Mouse (Mus musculus): ENCODE measurements around the gene Sox9. TPM values are rescaled to one million over a fixed set of nuclear protein-coding genes. Genes with fewer than 3 reads are reported as not detected.

Sox9 gene
- 0.96 and 1.3 TPM in 2 replicates for polyA plus RNA-seq (2012; rRNA removed)

- WGBS, result 1% methylated on average over 15 of the region's 15 CpGs
- peaks cover 8% of the 10 kb centered on the region for H3K4me1 ChIP-seq (ENCODE audit: control insufficient read depth, insufficient read depth, low read length)
- TF ChIP-seq CTCF (IDR thresholded peaks at IDR 0.05; ENCODE audit: insufficient read depth, low read length) (no peak), POLR2A (IDR thresholded peaks at IDR 0.05; ENCODE audit: borderline replicate concordance, extremely low read depth, low read depth, low read length) (peak; percentile 19; the same call in 1 of the 2 replicates)
These were observed at the start of gene Sox9 for GRCm38 (mm10) chr11:112781994-112782356. Gene Sox9 (plus strand): TSS chr11:112782224.

GRCm38 (mm10) chr11:112732401-112732800 is 49.6 kb upstream of the Sox9 start:
- no peaks in the 10 kb centered on the region for H3K4me1 ChIP-seq (ENCODE audit: control insufficient read depth, insufficient read depth, low read length)
- no peak for TF ChIP-seq CTCF (IDR thresholded peaks at IDR 0.05; ENCODE audit: insufficient read depth, low read length)
- no peak for TF ChIP-seq POLR2A (IDR thresholded peaks at IDR 0.05; ENCODE audit: borderline replicate concordance, extremely low read depth, low read depth, low read length)
- H3K4me3 ChIP-seq (replicated peaks; ENCODE audit: extremely low read depth, low read depth, low read length), result no peak overlapping the region
- 41% methylated on average over 7 of the region's 7 CpGs for WGBS
- no peak for DNase-seq

More at GRCm38 (mm10) chr11:112781994-112782356, at the start of gene Sox9:
- peak; percentile 31 for DNase-seq
- H3K4me3 ChIP-seq (replicated peaks; ENCODE audit: extremely low read depth, low read depth, low read length), result peak within 1 kb of the TSS; percentile 48

DNA sequence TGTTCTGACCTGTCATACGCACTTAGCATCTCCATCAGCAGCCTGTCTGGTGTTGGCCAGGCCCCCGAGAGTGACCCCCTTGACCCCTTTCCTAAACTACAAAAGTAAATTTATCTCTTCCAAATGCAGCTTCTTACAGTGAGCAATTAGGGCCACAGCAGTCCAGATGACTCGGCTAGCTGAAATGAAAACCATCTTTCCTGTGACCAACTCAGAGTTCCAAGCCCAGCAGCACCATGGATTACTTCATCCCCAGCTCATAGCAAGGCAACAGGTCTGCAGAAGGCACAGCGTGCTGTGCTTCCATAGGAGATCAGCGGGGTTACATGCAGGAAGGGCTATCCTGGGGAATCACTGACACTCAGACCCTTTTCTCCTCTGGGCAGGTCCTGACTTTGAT is 45.0 kb upstream of the Sox9 start:
- no peak for DNase-seq
- H3K4me1 ChIP-seq (ENCODE audit: control insufficient read depth, insufficient read depth, low read length), result no peaks in the 10 kb centered on the region
- WGBS, result 57% methylated on average over 5 of the region's 5 CpGs
- no peak overlapping the region for H3K4me3 ChIP-seq (replicated peaks; ENCODE audit: extremely low read depth, low read depth, low read length)
- TF ChIP-seq CTCF (IDR thresholded peaks at IDR 0.05; ENCODE audit: insufficient read depth, low read length) (no peak), POLR2A (IDR thresholded peaks at IDR 0.05; ENCODE audit: borderline replicate concordance, extremely low read depth, low read depth, low read length) (no peak)

DNA sequence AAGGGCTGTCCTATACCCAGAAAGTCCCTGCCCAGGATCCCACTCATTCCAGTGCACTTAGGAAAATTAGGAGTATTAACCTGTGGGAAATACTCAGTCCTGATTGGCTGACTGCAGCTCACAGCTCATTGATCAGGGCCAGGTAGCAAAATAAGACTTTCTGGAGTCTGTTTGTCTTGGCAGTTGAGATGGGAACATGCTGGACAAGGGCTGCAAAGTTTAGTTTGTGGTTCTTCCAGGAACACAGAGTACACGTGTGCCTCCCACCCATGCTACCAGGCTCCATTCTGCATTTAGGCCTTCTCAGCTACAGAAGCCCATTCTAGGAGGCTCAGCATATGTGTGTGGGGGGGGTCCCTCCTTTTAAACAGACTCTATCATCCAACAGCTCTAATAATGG is 42.3 kb upstream of the Sox9 start:
- no peak for DNase-seq
- no peak for TF ChIP-seq CTCF (IDR thresholded peaks at IDR 0.05; ENCODE audit: insufficient read depth, low read length)
- no peak for TF ChIP-seq POLR2A (IDR thresholded peaks at IDR 0.05; ENCODE audit: borderline replicate concordance, extremely low read depth, low read depth, low read length)
- 70% methylated on average over 1 of the region's 1 CpGs for whole genome bisulfite sequencing
- Histone ChIP-seq H3K4me1 (ENCODE audit: control insufficient read depth, insufficient read depth, low read length) (no peaks in the 10 kb centered on the region), H3K4me3 (replicated peaks; ENCODE audit: extremely low read depth, low read depth, low read length) (no peak overlapping the region)

- TF ChIP-seq POLR2A (IDR thresholded peaks at IDR 0.05; ENCODE audit: borderline replicate concordance, extremely low read depth, low read depth, low read length) (no peak), CTCF (IDR thresholded peaks at IDR 0.05; ENCODE audit: insufficient read depth, low read length) (no peak)
- H3K4me3 ChIP-seq (replicated peaks; ENCODE audit: extremely low read depth, low read depth, low read length), result no peak overlapping the region
- H3K4me1 ChIP-seq (ENCODE audit: control insufficient read depth, insufficient read depth, low read length), result no peaks in the 10 kb centered on the region
- DNase-seq, result no peak
- 69% methylated on average over 4 of the region's 4 CpGs for WGBS
These were observed 25.5 kb upstream of the Sox9 start for GRCm38 (mm10) chr11:112756516-112756915.

DNA sequence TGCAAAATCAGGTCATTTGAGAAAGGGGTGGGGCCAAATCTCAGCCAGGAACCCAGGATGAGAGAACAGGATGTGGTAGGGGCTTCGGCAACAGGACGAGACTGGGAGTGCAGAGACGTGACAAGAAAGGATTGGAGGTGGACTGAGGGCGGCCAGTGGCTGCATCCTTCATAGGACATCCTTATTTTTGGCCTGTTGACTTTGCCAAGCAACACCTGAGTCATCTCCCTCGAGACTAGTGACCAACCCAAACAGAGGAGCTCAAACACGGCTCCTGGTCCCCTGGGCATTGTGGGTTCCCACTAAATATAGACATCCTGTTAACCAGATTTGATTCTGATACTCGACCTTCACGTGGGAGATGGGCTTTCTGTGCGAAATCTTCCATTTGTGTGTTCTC is 24.0 kb upstream of the Sox9 start:
- Histone ChIP-seq H3K4me1 (ENCODE audit: control insufficient read depth, insufficient read depth, low read length) (no peaks in the 10 kb centered on the region), H3K4me3 (replicated peaks; ENCODE audit: extremely low read depth, low read depth, low read length) (no peak overlapping the region)
- TF ChIP-seq CTCF (IDR thresholded peaks at IDR 0.05; ENCODE audit: insufficient read depth, low read length), result no peak
- no peak for TF ChIP-seq POLR2A (IDR thresholded peaks at IDR 0.05; ENCODE audit: borderline replicate concordance, extremely low read depth, low read depth, low read length)
- 48% methylated on average over 9 of the region's 9 CpGs for WGBS
- no peak for DNase-seq

DNA sequence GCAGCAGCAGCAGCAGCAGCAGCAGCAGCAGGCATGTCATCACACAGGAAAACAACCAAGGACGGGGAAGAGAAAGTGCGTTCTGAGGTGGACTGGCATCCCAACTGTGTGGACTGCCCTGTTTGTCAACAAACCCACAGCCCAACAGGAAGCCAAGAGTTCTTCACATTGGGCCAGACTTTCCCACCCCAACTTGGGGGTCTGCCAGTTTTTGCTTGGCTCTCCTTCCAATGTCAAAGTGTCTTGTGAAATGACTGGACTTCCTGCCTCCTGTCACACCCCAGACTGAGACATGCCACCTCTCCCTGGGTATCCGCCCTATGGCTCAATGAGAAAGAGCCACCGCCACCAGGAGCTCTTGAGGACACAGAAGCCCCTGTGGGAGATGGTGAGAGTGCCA is 15.1 kb upstream of the Sox9 start:
- WGBS, result 58% methylated on average over 4 of the region's 4 CpGs
- DNase-seq, result no peak
- H3K4me3 ChIP-seq (replicated peaks; ENCODE audit: extremely low read depth, low read depth, low read length), result no peak overlapping the region
- TF ChIP-seq CTCF (IDR thresholded peaks at IDR 0.05; ENCODE audit: insufficient read depth, low read length), result no peak
- TF ChIP-seq POLR2A (IDR thresholded peaks at IDR 0.05; ENCODE audit: borderline replicate concordance, extremely low read depth, low read depth, low read length), result no peak
- no peaks in the 10 kb centered on the region for H3K4me1 ChIP-seq (ENCODE audit: control insufficient read depth, insufficient read depth, low read length)

DNA sequence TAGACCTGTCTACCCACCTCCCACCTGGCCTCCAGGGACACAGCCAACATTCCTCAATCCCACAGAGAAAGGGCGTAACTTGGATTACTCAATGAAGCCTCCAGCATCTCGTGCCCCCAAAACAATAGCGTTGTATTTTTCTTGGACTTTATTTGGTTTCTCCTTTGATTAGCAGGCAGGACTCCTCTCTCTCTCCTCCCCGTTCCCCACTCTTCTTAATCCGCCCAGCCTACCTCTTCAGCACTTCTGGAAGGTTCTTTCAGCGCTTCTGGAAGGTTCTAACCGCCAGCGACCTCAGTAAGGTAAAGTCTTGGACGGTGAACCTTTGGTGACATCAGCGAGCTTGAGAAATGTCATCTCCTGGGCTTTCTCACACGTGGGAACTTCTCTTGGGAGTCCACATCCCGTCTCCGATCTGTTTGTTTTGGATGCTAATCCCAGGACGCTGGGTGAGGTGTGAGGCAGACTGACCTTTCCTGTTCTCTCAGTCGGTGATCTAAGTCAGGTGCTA is 14.4 kb upstream of the Sox9 start:
- 70% methylated on average over 15 of the region's 15 CpGs for WGBS
- Histone ChIP-seq H3K4me3 (replicated peaks; ENCODE audit: extremely low read depth, low read depth, low read length) (no peak overlapping the region), H3K4me1 (ENCODE audit: control insufficient read depth, insufficient read depth, low read length) (no peaks in the 10 kb centered on the region)
- no peak for DNase-seq
- TF ChIP-seq CTCF (IDR thresholded peaks at IDR 0.05; ENCODE audit: insufficient read depth, low read length), result no peak
- no peak for TF ChIP-seq POLR2A (IDR thresholded peaks at IDR 0.05; ENCODE audit: borderline replicate concordance, extremely low read depth, low read depth, low read length)

GRCm38 (mm10) chr11:112772791-112773355 is 9.2 kb upstream of the Sox9 start:
- no peak for TF ChIP-seq CTCF (IDR thresholded peaks at IDR 0.05; ENCODE audit: insufficient read depth, low read length)
- no peak for TF ChIP-seq POLR2A (IDR thresholded peaks at IDR 0.05; ENCODE audit: borderline replicate concordance, extremely low read depth, low read depth, low read length)
- 44% methylated on average over 11 of the region's 11 CpGs for WGBS

DNA sequence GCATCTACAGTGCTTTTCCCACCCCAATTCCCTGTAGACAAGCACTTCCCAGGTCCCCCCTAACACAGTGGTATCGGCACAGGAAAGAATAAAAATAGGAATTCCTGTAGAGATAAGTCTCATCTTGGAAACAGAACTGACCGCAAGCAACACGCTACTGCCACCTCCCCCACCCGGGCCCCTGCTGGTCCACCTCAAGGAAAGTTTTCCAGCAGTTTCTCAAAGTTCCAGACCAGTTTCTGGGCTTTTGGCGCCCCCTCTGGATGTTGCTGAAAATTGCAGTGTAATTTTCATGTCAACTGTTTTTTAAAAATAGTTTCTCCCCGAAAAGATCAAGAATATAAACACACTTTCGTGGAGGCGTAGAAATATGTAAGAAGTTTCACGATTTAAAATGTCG is 2.3 kb upstream of the Sox9 start:
- 3% methylated on average over 10 of the region's 10 CpGs for WGBS
- no peak for TF ChIP-seq POLR2A (IDR thresholded peaks at IDR 0.05; ENCODE audit: borderline replicate concordance, extremely low read depth, low read depth, low read length)
- TF ChIP-seq CTCF (IDR thresholded peaks at IDR 0.05; ENCODE audit: insufficient read depth, low read length), result no peak
- Histone ChIP-seq H3K4me3 (replicated peaks; ENCODE audit: extremely low read depth, low read depth, low read length) (no peak overlapping the region), H3K4me1 (ENCODE audit: control insufficient read depth, insufficient read depth, low read length) (peaks cover 8% of the 10 kb centered on the region)
- DNase-seq, result peak; percentile 20

More at GRCm38 (mm10) chr11:112772791-112773355, 9.2 kb upstream of the Sox9 start:
- H3K4me1 ChIP-seq (ENCODE audit: control insufficient read depth, insufficient read depth, low read length), result no peaks in the 10 kb centered on the region
- H3K4me3 ChIP-seq (replicated peaks; ENCODE audit: extremely low read depth, low read depth, low read length), result no peak overlapping the region
- DNase-seq, result no peak
